Mouse (Mus musculus): Measurements from ENCODE around the gene Agrp. TPM values are rescaled to one million over a fixed set of nuclear protein-coding genes. Genes with fewer than 3 reads are reported as not detected.

The Agrp gene
- polyA plus RNA-seq (2015; fragmentation: Illumina TruSeq; extraction: RNeasy Lipid Tissue Mini Kit (QIAGEN cat#74804); ENCODE audit: insufficient read depth, low read depth, low replicate concordance): not detected

GRCm38 (mm10) chr8:105636963-105637510 lies at the start of gene Agrp:
Agrp (minus strand) TSS chr8:105637393.

GRCm38 (mm10) chr8:105685796-105686308 lies 48.7 kb upstream of the Agrp start, which contains the start of gene Carmil2:
Carmil2 (plus strand) TSS chr8:105686274.

GRCm38 (mm10) chr8:105636018-105636962 lies 903 bp downstream of the Agrp start, which contains the start of gene Ctcf:
Ctcf (plus strand) TSS chr8:105636568.

GRCm38 (mm10) chr8:105604804-105605381 lies 32.3 kb downstream of the Agrp start, which contains the start of gene Ripor1:
Ripor1 (plus strand) TSS chr8:105605255.

GRCm38 (mm10) chr8:105565952-105566702 lies 71.1 kb downstream of the Agrp start, which contains the start of gene Atp6v0d1:
Atp6v0d1 (minus strand) TSS chr8:105566047.

GRCm38 (mm10) chr8:105518436-105519313 lies 118.5 kb downstream of the Agrp start, which contains the start of gene Hsd11b2:
Hsd11b2 (plus strand) TSS chr8:105518755.

Other genes with a start within 250 kb of the Agrp start
- gene Kctd19, start 223.9 kb downstream of the Agrp start, polyA plus RNA-seq (2015; fragmentation: Illumina TruSeq; extraction: RNeasy Lipid Tissue Mini Kit (QIAGEN cat#74804); ENCODE audit: insufficient read depth, low read depth, low replicate concordance): not detected
- gene Lrrc36, start 223.8 kb downstream of the Agrp start, polyA plus RNA-seq (2015; fragmentation: Illumina TruSeq; extraction: RNeasy Lipid Tissue Mini Kit (QIAGEN cat#74804); ENCODE audit: insufficient read depth, low read depth, low replicate concordance): 1.6 TPM
- gene Tppp3, start 165.9 kb downstream of the Agrp start, polyA plus RNA-seq (2015; fragmentation: Illumina TruSeq; extraction: RNeasy Lipid Tissue Mini Kit (QIAGEN cat#74804); ENCODE audit: insufficient read depth, low read depth, low replicate concordance): 31.3 TPM
- 13.1 TPM for gene Zdhhc1, start 140.5 kb downstream of the Agrp start, polyA plus RNA-seq (2015; fragmentation: Illumina TruSeq; extraction: RNeasy Lipid Tissue Mini Kit (QIAGEN cat#74804); ENCODE audit: insufficient read depth, low read depth, low replicate concordance)
- not detected for gene Hsd11b2, start 118.6 kb downstream of the Agrp start, polyA plus RNA-seq (2015; fragmentation: Illumina TruSeq; extraction: RNeasy Lipid Tissue Mini Kit (QIAGEN cat#74804); ENCODE audit: insufficient read depth, low read depth, low replicate concordance)
- 29.8 TPM for gene Atp6v0d1, start 71.3 kb downstream of the Agrp start, polyA plus RNA-seq (2015; fragmentation: Illumina TruSeq; extraction: RNeasy Lipid Tissue Mini Kit (QIAGEN cat#74804); ENCODE audit: insufficient read depth, low read depth, low replicate concordance)
- 13.9 TPM for gene Ripor1, start 32.1 kb downstream of the Agrp start, polyA plus RNA-seq (2015; fragmentation: Illumina TruSeq; extraction: RNeasy Lipid Tissue Mini Kit (QIAGEN cat#74804); ENCODE audit: insufficient read depth, low read depth, low replicate concordance)
- 10.2 TPM for gene Ctcf, start 825 bp downstream of the Agrp start, polyA plus RNA-seq (2015; fragmentation: Illumina TruSeq; extraction: RNeasy Lipid Tissue Mini Kit (QIAGEN cat#74804); ENCODE audit: insufficient read depth, low read depth, low replicate concordance)
- gene Carmil2, start 48.9 kb upstream of the Agrp start, polyA plus RNA-seq (2015; fragmentation: Illumina TruSeq; extraction: RNeasy Lipid Tissue Mini Kit (QIAGEN cat#74804); ENCODE audit: insufficient read depth, low read depth, low replicate concordance): 0.61 TPM
- gene Acd, start 63.7 kb upstream of the Agrp start, polyA plus RNA-seq (2015; fragmentation: Illumina TruSeq; extraction: RNeasy Lipid Tissue Mini Kit (QIAGEN cat#74804); ENCODE audit: insufficient read depth, low read depth, low replicate concordance): 8.9 TPM
- 1.4 TPM for gene Pard6a, start 63.8 kb upstream of the Agrp start, polyA plus RNA-seq (2015; fragmentation: Illumina TruSeq; extraction: RNeasy Lipid Tissue Mini Kit (QIAGEN cat#74804); ENCODE audit: insufficient read depth, low read depth, low replicate concordance)
- gene 4933405L10Rik, start 70.3 kb upstream of the Agrp start, polyA plus RNA-seq (2015; fragmentation: Illumina TruSeq; extraction: RNeasy Lipid Tissue Mini Kit (QIAGEN cat#74804); ENCODE audit: insufficient read depth, low read depth, low replicate concordance): not detected
- 1.6 TPM for gene Enkd1, start 70.8 kb upstream of the Agrp start, polyA plus RNA-seq (2015; fragmentation: Illumina TruSeq; extraction: RNeasy Lipid Tissue Mini Kit (QIAGEN cat#74804); ENCODE audit: insufficient read depth, low read depth, low replicate concordance)
- gene Gfod2, start 121.3 kb upstream of the Agrp start, polyA plus RNA-seq (2015; fragmentation: Illumina TruSeq; extraction: RNeasy Lipid Tissue Mini Kit (QIAGEN cat#74804); ENCODE audit: insufficient read depth, low read depth, low replicate concordance): 3.7 TPM
- 5.2 TPM for gene Ranbp10, start 190.0 kb upstream of the Agrp start, polyA plus RNA-seq (2015; fragmentation: Illumina TruSeq; extraction: RNeasy Lipid Tissue Mini Kit (QIAGEN cat#74804); ENCODE audit: insufficient read depth, low read depth, low replicate concordance)
- not detected for gene Tsnaxip1, start 190.3 kb upstream of the Agrp start, polyA plus RNA-seq (2015; fragmentation: Illumina TruSeq; extraction: RNeasy Lipid Tissue Mini Kit (QIAGEN cat#74804); ENCODE audit: insufficient read depth, low read depth, low replicate concordance)
- 3.4 TPM for gene Cenpt, start 215.9 kb upstream of the Agrp start, polyA plus RNA-seq (2015; fragmentation: Illumina TruSeq; extraction: RNeasy Lipid Tissue Mini Kit (QIAGEN cat#74804); ENCODE audit: insufficient read depth, low read depth, low replicate concordance)
- gene Thap11, start 217.7 kb upstream of the Agrp start, polyA plus RNA-seq (2015; fragmentation: Illumina TruSeq; extraction: RNeasy Lipid Tissue Mini Kit (QIAGEN cat#74804); ENCODE audit: insufficient read depth, low read depth, low replicate concordance): 7.8 TPM
- 16.2 TPM for gene Nutf2, start 223.2 kb upstream of the Agrp start, polyA plus RNA-seq (2015; fragmentation: Illumina TruSeq; extraction: RNeasy Lipid Tissue Mini Kit (QIAGEN cat#74804); ENCODE audit: insufficient read depth, low read depth, low replicate concordance)
- gene Edc4, start 243.5 kb upstream of the Agrp start, polyA plus RNA-seq (2015; fragmentation: Illumina TruSeq; extraction: RNeasy Lipid Tissue Mini Kit (QIAGEN cat#74804); ENCODE audit: insufficient read depth, low read depth, low replicate concordance): 16.1 TPM

Data from pancreas, adult 10 weeks (tissue).